Mouse (Mus musculus) erythroblast, embryonic 14.5 days (primary cell): ENCODE measurements around the gene Pde3a. TPM values are rescaled to one million over a fixed set of nuclear protein-coding genes. Genes with fewer than 3 reads are reported as not detected.

Experiments used
- H3K27me3 ChIP-seq: 2 replicates; pipeline ENCODE4 v1.6.1; 2012; ENCODE audit warnings: inconsistent platforms; ENCODE audit not compliant: control insufficient read depth
- H3K36me3 ChIP-seq: 2 replicates; pipeline ENCODE4 v1.6.1; 2012; ENCODE audit warnings: mild to moderate bottlenecking, inconsistent platforms; ENCODE audit not compliant: control insufficient read depth
- H3K4me1 ChIP-seq: 2 replicates; pipeline ENCODE4 v1.6.1; 2012; ENCODE audit warnings: inconsistent platforms; ENCODE audit not compliant: control insufficient read depth
- H3K4me3 ChIP-seq: replicated peaks from 2 replicates; pipeline ENCODE3; 2012; ENCODE audit warnings: moderate library complexity, mild to moderate bottlenecking, inconsistent platforms
- H3K9me3 ChIP-seq: 2 replicates; pipeline ENCODE4 v1.6.1; 2012; ENCODE audit warnings: low read length, inconsistent platforms, mixed read lengths; ENCODE audit not compliant: control insufficient read depth
- GATA1 ChIP-seq: IDR thresholded peaks from 2 replicates; pipeline ENCODE4 v1.6.1; 2012; ENCODE audit warnings: low read length, inconsistent platforms, mixed read lengths
- TAL1 ChIP-seq: IDR thresholded peaks from 3 replicates; pipeline ENCODE4 v1.6.1; 2012; ENCODE audit warnings: low read length, inconsistent platforms, mixed read lengths
- polyA plus RNA-seq: library from polyadenylated mRNA; stranded (reverse); fragments of >175 nt; gene quantifications from 2 replicates; pipeline ENCODE4 v1.2.3, GENCODE M21; 2012

Pde3a gene
- polyA plus RNA-seq = not detected in 2 replicates

- no peaks in the 10 kb centered on the region for H3K36me3 ChIP-seq
- H3K4me1 ChIP-seq = no peaks in the 10 kb centered on the region
- TF ChIP-seq TAL1 = no peak
- no peak for TF ChIP-seq GATA1
- no peaks in the 10 kb centered on the region for H3K9me3 ChIP-seq
- peaks cover 24% of the 10 kb centered on the region for H3K27me3 ChIP-seq
- H3K4me3 ChIP-seq = peak within 1 kb of the TSS; percentile 32
Observed at GRCm38 (mm10) chr6:141248691-141249584, at the start of gene Pde3a. TSS of gene Pde3a (plus strand) at chr6:141249269.

- Histone ChIP-seq H3K9me3 (peaks cover 5% of the 10 kb centered on the region; the same call in 1 of the 2 replicates), H3K4me3 (no peak overlapping the region), H3K4me1 (no peaks in the 10 kb centered on the region), H3K36me3 (no peaks in the 10 kb centered on the region), H3K27me3 (no peaks in the 10 kb centered on the region)
- TF ChIP-seq TAL1 (no peak), GATA1 (no peak)
Observed at GRCm38 (mm10) chr6:141200173-141200615, 48.9 kb upstream of the Pde3a start.

GRCm38 (mm10) chr6:141207531-141207930, 41.5 kb upstream of the Pde3a start:
- Histone ChIP-seq H3K27me3 (no peaks in the 10 kb centered on the region), H3K36me3 (no peaks in the 10 kb centered on the region), H3K9me3 (peaks cover 7% of the 10 kb centered on the region; the same call in 1 of the 2 replicates), H3K4me3 (no peak overlapping the region), H3K4me1 (no peaks in the 10 kb centered on the region)
- TF ChIP-seq TAL1 (no peak), GATA1 (no peak)

GRCm38 (mm10) chr6:141208283-141208872, 40.7 kb upstream of the Pde3a start:
- peaks cover 7% of the 10 kb centered on the region; the same call in 1 of the 2 replicates for H3K9me3 ChIP-seq
- no peak overlapping the region for H3K4me3 ChIP-seq
- no peaks in the 10 kb centered on the region for H3K27me3 ChIP-seq
- no peaks in the 10 kb centered on the region for H3K4me1 ChIP-seq
- TF ChIP-seq TAL1 (no peak), GATA1 (no peak)
- no peaks in the 10 kb centered on the region for H3K36me3 ChIP-seq

- TF ChIP-seq GATA1 (no peak), TAL1 (no peak)
- Histone ChIP-seq H3K27me3 (no peaks in the 10 kb centered on the region), H3K36me3 (no peaks in the 10 kb centered on the region), H3K4me1 (no peaks in the 10 kb centered on the region), H3K4me3 (no peak overlapping the region), H3K9me3 (peaks cover 7% of the 10 kb centered on the region; the same call in 1 of the 2 replicates)
Observed at GRCm38 (mm10) chr6:141210021-141210420, 39.0 kb upstream of the Pde3a start.

GRCm38 (mm10) chr6:141221081-141221480, 28.0 kb upstream of the Pde3a start:
- H3K4me1 ChIP-seq = no peaks in the 10 kb centered on the region

GRCm38 (mm10) chr6:141226851-141227657, 22.0 kb upstream of the Pde3a start:
- Histone ChIP-seq H3K9me3 (peaks cover 2% of the 10 kb centered on the region; the same call in 1 of the 2 replicates), H3K36me3 (no peaks in the 10 kb centered on the region), H3K4me3 (no peak overlapping the region), H3K4me1 (no peaks in the 10 kb centered on the region), H3K27me3 (no peaks in the 10 kb centered on the region)
- TF ChIP-seq TAL1 (no peak), GATA1 (no peak)

More at GRCm38 (mm10) chr6:141221081-141221480, 28.0 kb upstream of the Pde3a start:
- H3K27me3 ChIP-seq = no peaks in the 10 kb centered on the region
- H3K4me3 ChIP-seq = no peak overlapping the region
- H3K36me3 ChIP-seq = no peaks in the 10 kb centered on the region
- H3K9me3 ChIP-seq = peaks cover 3% of the 10 kb centered on the region; the same call in 1 of the 2 replicates
- TF ChIP-seq TAL1 = no peak
- TF ChIP-seq GATA1 = no peak

GRCm38 (mm10) chr6:141227658-141228005, 21.4 kb upstream of the Pde3a start:
- Histone ChIP-seq H3K4me3 (no peak overlapping the region), H3K9me3 (peaks cover 2% of the 10 kb centered on the region; the same call in 1 of the 2 replicates), H3K36me3 (no peaks in the 10 kb centered on the region), H3K27me3 (no peaks in the 10 kb centered on the region), H3K4me1 (no peaks in the 10 kb centered on the region)
- TF ChIP-seq TAL1 = no peak
- no peak for TF ChIP-seq GATA1
